Mouse (Mus musculus) embryonic facial prominence, embryonic 14.5 days (tissue): ENCODE data around the gene Zbed3. TPM values are rescaled to one million over a fixed set of nuclear protein-coding genes. Genes with fewer than 3 reads are reported as not detected.
A peak's percentile ranks its signal among the peaks of the same experiment; 100 is the strongest.

Experiments used
- ATAC-seq: fragments of 200-750 bp; cut with Nextera tagmentation; 2 replicates; pipeline ENCODE4 v1.8.0; 2017; ENCODE audit warnings: low read depth, moderate number of reproducible peaks, moderate TSS enrichment
- DNase-seq: peaks from one replicate; pipeline ENCODE4 v3.0.0-alpha.2; 2015; ENCODE audit warnings: low spot score
- H3K27ac ChIP-seq: fragments of 300-500 bp; sonication (generic); replicated peaks from 2 replicates; pipeline ENCODE4 v1.5.1; 2014; ENCODE audit warnings: low read depth, mild to moderate bottlenecking, low read length, moderate library complexity
- H3K27me3 ChIP-seq: fragments of 300-500 bp; sonication (generic); replicated peaks from 2 replicates; pipeline ENCODE4 v1.6.1; 2014; ENCODE audit warnings: low read length; ENCODE audit not compliant: control insufficient read depth, insufficient read depth
- H3K36me3 ChIP-seq: fragments of 300-500 bp; sonication (generic); 2 replicates; pipeline ENCODE4 v1.6.1; 2014; ENCODE audit warnings: low read length, mixed read lengths; ENCODE audit not compliant: control insufficient read depth, insufficient read depth
- H3K4me1 ChIP-seq: fragments of 300-500 bp; sonication (generic); 2 replicates; pipeline ENCODE4 v1.6.1; 2014; ENCODE audit warnings: antibody characterized with exemption, low read length; ENCODE audit not compliant: control insufficient read depth, insufficient read depth
- H3K4me2 ChIP-seq: fragments of 300-500 bp; sonication (generic); 2 replicates; pipeline ENCODE4 v1.6.1; 2014; ENCODE audit warnings: low read depth, mild to moderate bottlenecking, low read length, moderate library complexity, mixed read lengths
- H3K4me3 ChIP-seq: fragments of 300-500 bp; sonication (generic); 2 replicates; pipeline ENCODE4 v1.5.1; 2014; ENCODE audit warnings: low read depth, mild to moderate bottlenecking, low read length
- H3K9ac ChIP-seq: fragments of 300-500 bp; sonication (generic); 2 replicates; pipeline ENCODE4 v1.6.1; 2014; ENCODE audit warnings: low read depth, mild to moderate bottlenecking, low read length, moderate library complexity, mixed read lengths
- H3K9me3 ChIP-seq: fragments of 300-500 bp; sonication (generic); 2 replicates; pipeline ENCODE4 v1.6.1; 2016; ENCODE audit warnings: low read length; ENCODE audit not compliant: control insufficient read depth
- WGBS: fragments of 180-500 bp; shearing (Covaris S2); extraction: QIAGEN DNeasy Blood & Tissue Kit; methylation state at CpG from one replicate; pipeline ENCODE4 v1.1.7; 2014; 5-methylcytosine and 5-hydroxymethylcytosine counted together
- polyA plus RNA-seq: library from polyadenylated mRNA; unstranded; fragments of >200 nt; fragmentation: Nextera tagmentation; extraction: Ambion mirVana; gene quantifications from 2 replicates; pipeline ENCODE4 v1.2.1, GENCODE M21; 2014

The Zbed3 gene
- polyA plus RNA-seq = 48.4 and 63.6 TPM in 2 replicates

- DNase-seq (no peak), ATAC-seq (no peak)
- H3K36me3 ChIP-seq = no peaks in the 10 kb centered on the region
- peak within 1 kb of the TSS; percentile 89 for H3K4me2 ChIP-seq
- peaks cover 18% of the 10 kb centered on the region for H3K4me1 ChIP-seq
- WGBS = 86% methylated on average over 6 of the region's 6 CpGs
- H3K4me3 ChIP-seq = peak within 1 kb of the TSS; percentile 89
- H3K27me3 ChIP-seq = no peaks in the 10 kb centered on the region
- no peaks in the 10 kb centered on the region for H3K9me3 ChIP-seq
- peak within 1 kb of the TSS; percentile 100 for H3K27ac ChIP-seq
- peak within 1 kb of the TSS; percentile 100 for H3K9ac ChIP-seq
Measured at GRCm38 (mm10) chr13:95323400-95323799, at the start of gene Zbed3. TSS of gene Zbed3 (plus strand) at chr13:95323612.

DNA sequence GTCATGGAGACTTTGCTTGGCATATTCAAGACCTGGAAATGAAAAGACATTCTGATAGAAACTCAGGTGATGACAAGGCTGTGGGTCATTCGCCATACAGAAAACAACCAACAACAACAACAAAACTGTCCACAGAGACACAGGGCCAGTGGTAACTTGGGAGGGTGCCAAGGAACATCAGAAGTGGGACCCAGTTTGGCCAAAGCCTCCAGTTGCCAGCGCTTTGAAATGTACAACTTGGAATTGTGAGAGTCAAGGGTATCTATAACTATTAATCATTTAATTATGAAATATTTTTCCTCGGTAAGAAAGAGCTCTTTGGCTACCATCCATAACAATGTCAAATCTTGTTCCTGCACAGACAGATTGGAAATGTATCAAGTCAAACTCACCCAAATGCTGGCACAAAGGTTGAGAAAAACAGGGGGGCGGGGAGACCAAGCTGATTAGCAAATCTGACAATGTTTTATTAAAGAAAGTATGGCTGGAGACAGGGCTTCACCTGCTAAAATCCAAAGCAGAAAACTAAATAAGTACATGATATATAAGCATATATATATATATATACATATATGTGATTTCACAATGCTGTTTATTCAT, 44.9 kb upstream of the Zbed3 start:
- Histone ChIP-seq H3K4me3 (no peak overlapping the region), H3K4me1 (no peaks in the 10 kb centered on the region), H3K27me3 (no peaks in the 10 kb centered on the region), H3K4me2 (no peak overlapping the region), H3K36me3 (no peaks in the 10 kb centered on the region), H3K27ac (no peak overlapping the region), H3K9me3 (no peaks in the 10 kb centered on the region), H3K9ac (no peak overlapping the region)
- DNase-seq (no peak), ATAC-seq (no peak)
- WGBS = 78% methylated on average over 4 of the region's 4 CpGs

- Histone ChIP-seq H3K9ac (no peak overlapping the region), H3K36me3 (no peaks in the 10 kb centered on the region), H3K4me3 (no peak overlapping the region), H3K9me3 (no peaks in the 10 kb centered on the region), H3K4me1 (no peaks in the 10 kb centered on the region), H3K27ac (no peak overlapping the region), H3K27me3 (no peaks in the 10 kb centered on the region), H3K4me2 (no peak overlapping the region)
- no peak for DNase-seq
- no peak for ATAC-seq
- 43% methylated on average over 6 of the region's 7 CpGs for WGBS
Measured at GRCm38 (mm10) chr13:95281740-95282673, 41.4 kb upstream of the Zbed3 start.

- peak; percentile 87 for ATAC-seq
- Histone ChIP-seq H3K9me3 (no peaks in the 10 kb centered on the region), H3K36me3 (no peaks in the 10 kb centered on the region), H3K4me3 (no peak overlapping the region), H3K9ac (no peak overlapping the region), H3K4me1 (no peaks in the 10 kb centered on the region), H3K4me2 (no peak overlapping the region), H3K27me3 (no peaks in the 10 kb centered on the region), H3K27ac (no peak overlapping the region)
- WGBS = 6% methylated on average over 7 of the region's 7 CpGs
- peak; percentile 89 for DNase-seq
Measured at GRCm38 (mm10) chr13:95286989-95287388, 36.4 kb upstream of the Zbed3 start.

- no peak overlapping the region for H3K9ac ChIP-seq
- no peaks in the 10 kb centered on the region for H3K9me3 ChIP-seq
- DNase-seq (no peak), ATAC-seq (no peak)
- H3K36me3 ChIP-seq = no peaks in the 10 kb centered on the region
- no peaks in the 10 kb centered on the region for H3K27me3 ChIP-seq
- 75% methylated on average over 7 of the region's 7 CpGs for WGBS
- H3K4me2 ChIP-seq = no peak overlapping the region
- no peak overlapping the region for H3K4me3 ChIP-seq
- H3K4me1 ChIP-seq = no peaks in the 10 kb centered on the region
- H3K27ac ChIP-seq = no peak overlapping the region
Measured at GRCm38 (mm10) chr13:95288027-95288426, 35.4 kb upstream of the Zbed3 start.

DNA sequence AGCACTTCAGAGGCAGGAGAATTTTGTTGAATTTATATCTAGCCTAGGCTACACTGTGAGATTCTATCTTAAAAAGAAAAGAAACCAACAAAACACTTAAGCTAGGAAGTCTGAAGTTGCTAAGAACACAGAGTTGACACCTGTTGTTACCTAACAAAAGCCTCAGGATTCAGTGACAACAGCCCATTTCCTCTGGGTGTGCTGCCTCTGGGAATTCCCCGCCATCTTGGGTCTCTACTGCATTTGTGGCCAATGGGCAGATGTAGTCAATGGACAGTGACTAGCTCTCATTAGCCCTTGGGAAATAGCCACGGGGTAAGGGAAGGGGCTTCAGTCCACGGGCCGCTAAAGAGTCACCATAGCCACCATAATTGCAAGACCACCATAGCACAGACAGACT, 31.4 kb upstream of the Zbed3 start:
- H3K9ac ChIP-seq = no peak overlapping the region
- no peak overlapping the region for H3K4me3 ChIP-seq
- H3K9me3 ChIP-seq = no peaks in the 10 kb centered on the region
- H3K36me3 ChIP-seq = no peaks in the 10 kb centered on the region
- no peaks in the 10 kb centered on the region for H3K4me1 ChIP-seq
- no peak overlapping the region for H3K4me2 ChIP-seq
- no peaks in the 10 kb centered on the region for H3K27me3 ChIP-seq
- ATAC-seq (no peak), DNase-seq (no peak)
- H3K27ac ChIP-seq = no peak overlapping the region
- WGBS = 70% methylated on average over 4 of the region's 4 CpGs

GRCm38 (mm10) chr13:95299956-95300355, 23.5 kb upstream of the Zbed3 start:
- H3K4me3 ChIP-seq = no peak overlapping the region
- DNase-seq (no peak), ATAC-seq (no peak)
- H3K36me3 ChIP-seq = no peaks in the 10 kb centered on the region
- H3K4me2 ChIP-seq = no peak overlapping the region
- no peaks in the 10 kb centered on the region for H3K27me3 ChIP-seq
- H3K4me1 ChIP-seq = no peaks in the 10 kb centered on the region
- no peak overlapping the region for H3K27ac ChIP-seq
- 60% methylated on average over 3 of the region's 3 CpGs for WGBS
- no peak overlapping the region for H3K9ac ChIP-seq
- no peaks in the 10 kb centered on the region for H3K9me3 ChIP-seq

- no peaks in the 10 kb centered on the region for H3K36me3 ChIP-seq
- WGBS = 61% methylated on average over 4 of the region's 4 CpGs
- H3K4me3 ChIP-seq = no peak overlapping the region
- no peak overlapping the region for H3K27ac ChIP-seq
- H3K4me1 ChIP-seq = no peaks in the 10 kb centered on the region
- no peaks in the 10 kb centered on the region for H3K27me3 ChIP-seq
- no peak for DNase-seq
- H3K4me2 ChIP-seq = no peak overlapping the region
- H3K9me3 ChIP-seq = no peaks in the 10 kb centered on the region
- no peak overlapping the region for H3K9ac ChIP-seq
- ATAC-seq = no peak
Measured at GRCm38 (mm10) chr13:95306596-95306995, 16.8 kb upstream of the Zbed3 start.
